Mouse (Mus musculus) spleen, postnatal 36 days (tissue): ENCODE data around the gene Birc5.
"Not testable (repeated sequence)": the region's sequence is repeated elsewhere in the genome, so short reads cannot be mapped to it uniquely, and the experiment has no call there.

Experiments
- DNase-seq, 2 experiments: peaks; one replicate each; pipeline ENCODE4 v3.0.0; 2022; ENCODE audit warnings: low spot score in 2 of 2, mixed read lengths in 1 of 2

Gene Birc5

GRCm38 (mm10) chr11:117848985-117849671, at the start of gene Birc5:
Gene Birc5 (plus strand): TSS chr11:117849251.
- peak; percentile 97 to 98 for DNase-seq

GRCm38 (mm10) chr11:117800038-117800437, 49.0 kb upstream of the Birc5 start:
- no peak for DNase-seq

- no peak for DNase-seq
Measured at GRCm38 (mm10) chr11:117801650-117802049, 47.4 kb upstream of the Birc5 start.

- no peak for DNase-seq
Measured at GRCm38 (mm10) chr11:117803166-117803688, 45.8 kb upstream of the Birc5 start.

- no peak for DNase-seq
Measured at GRCm38 (mm10) chr11:117806781-117807180, 42.3 kb upstream of the Birc5 start.

GRCm38 (mm10) chr11:117809407-117810311, 39.4 kb upstream of the Birc5 start, which contains the start of the genes Gm20708 and Syngr2:
Gene Gm20708 (plus strand): TSS chr11:117809668.
Gene Syngr2 (plus strand): TSS chr11:117809668.
- DNase-seq = peak; percentile 71 to 80

- peak; percentile 81 to 88 for DNase-seq
Measured at GRCm38 (mm10) chr11:117810401-117811046, 38.5 kb upstream of the Birc5 start.

- DNase-seq = no peak
Measured at GRCm38 (mm10) chr11:117813867-117814266, 35.2 kb upstream of the Birc5 start.

- DNase-seq = no peak
Measured at GRCm38 (mm10) chr11:117814704-117815366, 34.2 kb upstream of the Birc5 start.

- not testable (repeated sequence) for DNase-seq
Measured at GRCm38 (mm10) chr11:117815850-117816249, 33.2 kb upstream of the Birc5 start.

GRCm38 (mm10) chr11:117816389-117816996, 32.6 kb upstream of the Birc5 start:
- DNase-seq = no peak

- no peak for DNase-seq
Measured at GRCm38 (mm10) chr11:117819095-117819494, 30.0 kb upstream of the Birc5 start.

GRCm38 (mm10) chr11:117820173-117820572, 28.9 kb upstream of the Birc5 start:
- no peak for DNase-seq

- no peak for DNase-seq
Measured at GRCm38 (mm10) chr11:117821868-117822267, 27.2 kb upstream of the Birc5 start.

- no peak for DNase-seq
Measured at GRCm38 (mm10) chr11:117822728-117823241, 26.3 kb upstream of the Birc5 start.

GRCm38 (mm10) chr11:117823411-117823810, 25.6 kb upstream of the Birc5 start:
- no peak for DNase-seq

- peak; percentile 71 to 80 for DNase-seq
Measured at GRCm38 (mm10) chr11:117824060-117824969, 24.7 kb upstream of the Birc5 start.

GRCm38 (mm10) chr11:117825333-117826101, 23.5 kb upstream of the Birc5 start, which contains the start of the genes Afmid and Tk1:
Gene Afmid (plus strand): TSS chr11:117825924.
Gene Tk1 (minus strand): TSS chr11:117826092.
- DNase-seq = peak; percentile 66 to 80

GRCm38 (mm10) chr11:117826164-117826563, 22.9 kb upstream of the Birc5 start:
- DNase-seq = no peak
